Mouse (Mus musculus): ENCODE data around the gene Cabcoco1.

GRCm38 (mm10) chr10:68443132-68443531, 98.6 kb downstream of the Cabcoco1 start:
- no peak for TF ChIP-seq CTCF (IDR thresholded peaks at IDR 0.05; ENCODE audit: low read depth)
- no peak for TF ChIP-seq EP300 (IDR thresholded peaks at IDR 0.05; ENCODE audit: low read depth)

All from liver, postnatal 0 days (tissue).